Mouse (Mus musculus): ENCODE results near the gene Ftcd.

Ftcd gene

GRCm38 (mm10) chr10:76575374-76575773 lies at the start of gene Ftcd:
TSS of gene Ftcd (plus strand) at chr10:76575648.
- CTCF ChIA-PET, result no interaction called here

GRCm38 (mm10) chr10:76530922-76531321 lies 44.5 kb upstream of the Ftcd start:
- CTCF ChIA-PET, result no interaction called here

DNA sequence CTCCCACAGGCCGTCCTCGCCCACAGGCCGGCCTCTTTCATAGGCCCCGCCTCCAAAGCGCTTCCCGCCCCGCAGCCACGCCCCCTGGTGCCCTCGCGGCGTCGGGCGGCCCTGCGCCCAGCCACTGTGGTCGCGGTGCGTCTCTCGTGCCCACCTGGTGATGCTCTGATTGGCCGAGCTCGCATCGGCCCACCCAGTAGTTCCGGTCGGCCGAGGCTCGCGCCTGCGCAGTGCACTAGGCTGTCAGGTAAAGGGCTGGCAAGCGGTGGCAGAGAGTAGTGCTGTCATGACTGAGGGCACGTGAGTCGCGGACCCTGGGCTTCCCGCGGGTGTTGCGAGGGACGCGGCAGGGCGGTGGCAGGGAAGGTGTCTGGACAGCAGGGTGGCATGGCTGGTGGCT lies 44.1 kb upstream of the Ftcd start, which contains the start of gene Lss:
Lss (plus strand) TSS at position 214 of the 400 bp plus-strand sequence.
- CTCF ChIA-PET, result no interaction called here

DNA sequence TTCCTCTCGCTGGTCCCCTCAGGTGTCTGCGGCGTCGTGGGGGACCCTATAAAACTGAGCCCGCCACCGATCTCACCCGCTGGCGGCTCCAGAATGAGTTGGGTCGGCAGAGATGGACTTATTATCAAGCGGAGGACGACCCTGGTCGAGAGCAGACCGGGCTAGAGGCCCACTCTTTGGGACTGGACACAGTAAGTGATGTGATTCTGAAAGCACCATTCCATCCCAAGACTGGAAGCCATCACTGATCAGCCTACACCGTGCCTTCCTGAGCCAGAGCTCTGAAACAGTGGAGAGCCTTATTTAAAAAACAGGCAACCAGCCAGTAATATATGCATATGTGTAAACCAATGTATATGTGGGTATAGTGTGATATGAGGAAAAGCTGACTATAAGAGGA lies 43.6 kb upstream of the Ftcd start:
- CTCF ChIA-PET, result no interaction called here

GRCm38 (mm10) chr10:76535526-76535925 lies 39.9 kb upstream of the Ftcd start:
- CTCF ChIA-PET, result no interaction called here

DNA sequence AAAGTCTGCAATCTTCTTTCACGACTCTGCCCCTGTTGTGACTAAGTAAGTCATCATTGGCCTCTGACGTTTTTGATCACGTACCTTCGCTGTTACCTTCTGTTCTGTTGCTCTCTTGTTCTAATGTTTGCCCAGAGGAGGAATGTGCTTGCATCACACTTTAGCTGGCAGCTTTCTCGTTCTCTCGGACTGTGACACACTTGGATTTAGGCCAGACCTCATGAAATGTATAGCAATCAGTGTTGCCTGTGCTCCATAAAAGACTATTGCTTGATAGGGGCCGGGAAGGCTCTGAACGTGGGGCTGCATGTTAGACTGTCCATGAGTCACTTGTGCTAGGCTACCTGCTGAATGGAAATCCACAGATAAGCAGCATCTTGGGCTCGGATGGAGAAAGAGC lies 37.8 kb upstream of the Ftcd start:
- CTCF ChIA-PET, result no interaction called here

GRCm38 (mm10) chr10:76541336-76542085 lies 33.9 kb upstream of the Ftcd start:
- CTCF ChIA-PET, result no interaction called here

- CTCF ChIA-PET, result no interaction called here
These were observed 32.6 kb upstream of the Ftcd start for GRCm38 (mm10) chr10:76542636-76543375.

DNA sequence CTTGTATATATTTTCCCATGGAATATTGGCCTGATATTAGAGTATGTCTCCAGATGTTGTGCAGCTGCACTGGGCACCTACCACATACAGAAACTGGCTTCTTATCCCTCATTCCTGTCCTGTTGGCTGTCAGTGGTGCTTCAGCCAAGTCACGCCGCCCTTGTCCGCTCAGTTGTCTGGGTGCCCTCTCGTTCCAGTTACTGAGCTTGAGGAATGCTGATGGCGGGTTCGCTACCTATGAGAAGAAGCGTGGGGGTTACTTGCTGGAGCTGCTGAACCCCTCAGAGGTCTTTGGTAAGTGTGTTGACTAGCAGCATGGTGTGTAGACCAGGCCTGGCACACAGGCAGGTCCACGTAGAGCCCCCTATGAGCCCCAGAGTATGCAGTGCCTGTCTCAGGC lies 28.9 kb upstream of the Ftcd start:
- CTCF ChIA-PET, result no interaction called here

DNA sequence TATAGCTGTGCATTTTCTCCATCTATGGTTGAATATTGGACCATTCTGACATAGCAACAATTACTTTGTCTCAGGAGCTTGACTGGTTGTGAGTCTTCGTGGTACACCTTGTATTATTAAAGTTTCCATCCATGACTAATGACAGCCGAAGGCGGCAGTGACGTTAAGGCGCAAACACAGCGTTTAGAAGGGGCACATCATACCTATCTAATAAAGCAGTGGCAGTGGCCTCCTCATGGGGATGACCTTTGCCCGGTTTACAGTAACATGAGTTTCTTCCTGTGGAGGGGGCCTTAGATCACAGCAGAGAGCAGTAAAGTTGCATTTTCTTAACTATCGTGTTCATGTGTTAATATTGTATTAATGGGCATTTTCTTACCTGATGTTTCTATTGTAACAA lies 27.2 kb upstream of the Ftcd start:
- CTCF ChIA-PET, result no interaction called here

- CTCF ChIA-PET, result no interaction called here
These were observed 25.0 kb upstream of the Ftcd start for GRCm38 (mm10) chr10:76550458-76550857.

GRCm38 (mm10) chr10:76551556-76551955 lies 23.9 kb upstream of the Ftcd start:
- CTCF ChIA-PET, result no interaction called here

DNA sequence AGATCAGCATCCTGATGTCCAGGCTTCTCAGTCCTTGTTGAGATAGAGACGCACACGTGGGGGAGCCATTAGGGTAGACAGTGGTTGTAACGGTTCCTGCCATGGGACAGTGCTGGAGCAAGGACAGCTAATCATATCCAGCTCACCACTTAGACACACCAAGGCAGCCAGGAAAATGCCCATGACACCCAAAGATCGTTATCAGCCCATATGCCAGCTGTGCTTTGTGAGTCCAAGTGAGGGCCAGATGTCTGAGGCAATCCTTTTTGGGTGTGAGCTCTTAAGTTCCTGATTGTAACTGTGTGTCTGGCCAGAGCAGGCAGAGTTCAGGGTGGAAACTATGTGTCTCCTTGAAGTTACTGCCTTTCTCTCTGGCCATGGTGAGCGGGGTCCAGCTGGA lies 21.4 kb upstream of the Ftcd start:
- CTCF ChIA-PET, result no interaction called here

DNA sequence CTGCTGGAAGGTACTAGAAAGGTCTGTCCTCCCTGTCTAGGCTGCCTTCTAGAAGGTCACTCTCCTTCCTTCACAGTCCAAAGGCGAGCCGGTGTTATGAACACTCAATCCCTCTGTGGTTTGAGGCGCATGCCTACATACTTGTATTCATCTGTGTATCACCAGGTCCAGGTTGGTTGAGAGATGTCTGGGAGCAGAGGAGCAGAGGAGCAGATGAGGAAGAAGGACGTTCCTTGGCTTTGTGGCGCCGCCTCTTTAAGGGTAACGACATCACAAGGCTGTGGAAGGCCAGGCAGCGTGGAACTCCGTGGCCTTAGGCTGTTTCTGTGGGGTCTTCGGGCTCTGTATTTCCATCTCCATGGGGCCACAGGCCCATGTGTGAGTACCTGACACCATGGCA lies 13.5 kb upstream of the Ftcd start, which contains the start of gene Spatc1l:
Spatc1l (plus strand) TSS at position 301 of the 400 bp plus-strand sequence.
- CTCF ChIA-PET, result no interaction called here

- CTCF ChIA-PET, result interaction anchor here (0.6 kb wide), 1 partner anchor 174 kb away, joined by 7 read pairs; no protein-coding TSS in a partner anchor
These were observed 5.3 kb upstream of the Ftcd start for GRCm38 (mm10) chr10:76569996-76570685.

GRCm38 (mm10) chr10:76571070-76571469 lies 4.4 kb upstream of the Ftcd start:
- CTCF ChIA-PET, result no interaction called here

DNA sequence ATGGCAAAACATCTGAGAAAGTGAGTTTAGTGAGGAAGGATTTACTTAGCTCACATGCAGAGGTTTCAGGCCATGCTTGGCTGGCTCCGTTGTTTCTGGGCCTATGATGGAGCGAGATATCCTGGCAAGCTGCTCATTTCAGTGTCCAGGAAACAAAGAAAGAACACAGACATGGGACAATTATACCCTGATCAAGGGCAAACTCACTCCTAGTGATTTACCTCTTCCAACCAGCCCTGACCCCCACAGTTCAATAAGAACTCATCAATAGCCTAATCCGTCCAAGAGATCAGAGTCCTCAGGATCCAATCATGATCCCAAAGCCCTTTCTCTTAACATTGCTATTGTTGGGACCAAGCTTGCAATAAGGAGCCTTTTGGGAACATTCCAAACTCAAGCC lies 3.3 kb upstream of the Ftcd start:
- CTCF ChIA-PET, result no interaction called here

DNA sequence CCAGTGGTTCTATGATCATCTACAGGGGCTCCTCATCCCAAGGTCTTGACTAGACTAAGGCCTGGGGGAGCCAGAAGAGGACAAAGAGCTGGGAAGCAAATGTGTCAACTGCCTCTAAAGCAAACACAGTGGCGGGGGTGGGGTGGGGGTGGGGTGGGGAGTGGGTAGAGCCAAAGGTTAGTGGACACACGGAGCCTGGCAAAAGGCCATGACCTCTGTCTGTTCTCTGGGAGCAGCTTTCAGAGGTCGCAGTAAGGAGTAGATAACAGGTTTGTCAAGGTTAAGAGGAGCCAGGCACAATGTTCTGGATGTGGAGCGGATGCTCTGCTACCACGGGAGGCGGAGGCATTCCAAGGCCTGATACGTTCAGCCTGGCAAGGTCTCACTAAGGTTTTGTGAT lies 1.5 kb downstream of the Ftcd start:
- CTCF ChIA-PET, result no interaction called here

- CTCF ChIA-PET, result interaction anchor here (0.6 kb wide), 1 partner anchor 570 kb away, joined by 11 read pairs; no protein-coding TSS in a partner anchor
These were observed 8.7 kb downstream of the Ftcd start for GRCm38 (mm10) chr10:76584138-76584537.

DNA sequence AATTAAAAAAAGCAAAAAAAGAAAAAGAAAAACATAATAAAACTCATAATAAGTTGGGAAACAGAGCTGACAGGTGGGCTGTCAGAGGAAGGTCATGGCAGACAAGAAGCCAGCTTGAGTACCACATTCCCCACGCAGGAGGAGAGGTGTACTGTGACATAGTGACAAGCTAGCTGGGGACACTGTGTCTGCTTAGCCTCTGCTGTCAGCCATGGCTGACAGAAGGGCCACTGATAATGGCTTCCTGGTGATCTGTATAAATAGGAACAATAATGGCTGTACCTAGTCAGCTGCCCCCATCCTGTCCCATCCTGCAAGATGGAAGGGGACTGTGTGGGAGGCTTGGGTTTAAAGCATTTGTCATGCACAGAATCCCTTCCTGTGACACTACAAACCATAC lies 10.7 kb downstream of the Ftcd start:
- CTCF ChIA-PET, result no interaction called here

DNA sequence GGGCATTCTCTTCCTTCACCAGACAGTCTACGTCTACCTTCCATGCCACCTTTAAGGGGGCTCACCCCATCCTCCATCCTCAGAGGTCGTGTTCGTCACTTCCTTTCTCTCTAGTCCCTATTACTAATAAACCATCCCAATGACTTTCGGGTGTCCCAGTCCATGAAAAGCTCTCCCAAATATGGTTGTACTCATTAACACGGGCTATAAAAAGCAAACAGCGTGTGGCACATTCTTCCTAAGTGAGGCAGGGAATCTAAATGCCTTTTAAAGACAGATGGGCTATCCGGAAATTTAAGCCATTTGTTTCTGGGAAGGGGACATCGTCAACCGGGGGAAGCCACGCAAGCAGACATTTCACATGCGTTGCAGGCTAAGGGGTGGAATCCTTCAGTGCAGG lies 14.7 kb downstream of the Ftcd start:
- CTCF ChIA-PET, result no interaction called here

DNA sequence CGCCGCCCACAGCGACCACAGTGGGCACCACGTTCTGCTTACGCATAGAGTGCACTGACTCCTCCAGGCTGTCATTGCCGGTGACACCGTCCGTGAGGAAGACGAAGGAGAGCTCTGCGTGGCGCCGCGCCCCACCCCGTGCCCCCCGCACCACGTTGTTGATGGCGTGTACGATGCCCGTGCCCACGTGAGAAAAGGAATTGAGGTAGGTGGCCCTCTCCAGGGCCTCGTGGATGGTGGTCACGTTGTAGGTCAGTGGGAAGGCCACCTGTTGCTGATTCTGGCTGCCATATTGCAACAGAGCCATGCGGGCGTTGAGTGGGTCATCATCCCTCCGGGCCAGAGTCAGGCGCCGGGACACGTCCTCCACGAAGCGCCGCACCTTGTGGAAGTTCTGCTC lies 20.9 kb downstream of the Ftcd start:
- CTCF ChIA-PET, result no interaction called here

DNA sequence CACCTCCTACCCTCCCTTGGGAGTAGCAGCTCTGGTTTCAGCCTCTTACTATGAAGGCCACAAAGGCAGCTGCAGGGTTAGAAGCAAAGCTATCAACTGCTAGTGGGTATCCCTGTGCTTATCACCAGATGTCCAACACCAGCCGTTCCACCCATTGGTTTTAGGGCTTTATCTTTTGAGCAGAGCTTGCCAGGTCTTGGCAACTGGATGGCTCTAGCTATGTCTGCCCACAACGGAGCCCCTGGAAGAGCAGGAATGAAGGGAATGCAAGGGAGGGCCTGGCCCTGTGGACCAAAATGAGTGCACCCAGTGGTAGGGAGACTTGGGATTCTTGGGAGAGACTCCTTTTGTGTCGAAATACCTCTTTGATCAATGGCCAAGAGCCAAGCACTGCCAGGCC lies 27.2 kb downstream of the Ftcd start:
- CTCF ChIA-PET, result no interaction called here

Data from spleen, embryonic (tissue).